Mouse (Mus musculus) ZHBTc4 (cell line): Measurements from ENCODE around the gene Pdss2.
A peak's percentile ranks its signal among the peaks of the same experiment; 100 is the strongest.

Experiments
- DNase-seq: peaks from one replicate; pipeline ENCODE4 v3.0.0-alpha.2; 2011; ENCODE audit warnings: low read depth, low spot score

The Pdss2 gene

DNA sequence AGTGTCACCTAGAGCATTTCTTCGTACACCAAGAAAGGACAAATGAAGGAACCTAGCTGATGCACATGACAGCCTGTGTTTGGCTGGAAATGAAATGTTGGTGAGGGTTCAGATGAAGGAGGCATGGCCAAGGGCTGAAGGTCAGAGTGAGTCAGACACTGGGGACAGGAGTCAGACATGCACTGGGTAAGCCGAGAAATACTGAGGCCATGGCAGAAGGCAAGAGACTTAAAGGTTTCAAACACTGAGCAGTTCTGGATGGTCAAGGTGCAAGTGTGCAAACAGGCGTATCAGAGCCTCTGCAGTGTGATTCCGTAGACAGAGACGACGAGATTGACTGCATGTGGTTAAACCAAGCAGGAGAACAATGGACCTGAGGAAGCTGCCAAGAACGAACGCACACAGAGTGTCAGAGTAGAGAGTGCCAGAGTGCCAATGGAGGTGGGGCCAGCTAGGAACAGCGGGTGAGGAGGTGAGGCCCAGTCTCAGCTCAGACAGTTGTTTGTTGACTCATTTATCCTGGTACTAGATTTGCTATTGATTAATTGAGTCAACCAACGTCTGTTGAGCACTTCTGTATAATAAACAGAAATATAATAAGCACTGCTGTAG, 89.6 kb downstream of the Pdss2 start:
- DNase-seq, result no peak

DNA sequence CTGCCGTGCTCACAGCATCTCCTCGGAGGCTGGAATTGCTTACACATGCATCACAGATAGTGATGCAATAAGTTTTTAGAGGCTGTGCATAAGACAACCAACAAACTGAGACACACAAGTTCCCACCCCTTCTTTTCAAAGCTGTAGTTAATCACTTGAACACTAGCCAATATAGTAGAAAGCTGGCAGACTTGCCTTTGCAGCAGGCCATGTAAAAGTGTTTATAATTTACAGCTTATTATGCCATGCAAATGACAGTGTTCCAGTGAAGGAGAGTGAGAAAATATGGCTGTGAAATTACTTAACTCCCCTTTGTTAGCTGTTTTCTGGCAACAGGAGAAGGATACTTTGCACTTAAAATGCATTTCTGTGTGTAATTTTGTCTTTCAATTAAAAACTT, 90.9 kb downstream of the Pdss2 start:
- DNase-seq, result no peak

DNA sequence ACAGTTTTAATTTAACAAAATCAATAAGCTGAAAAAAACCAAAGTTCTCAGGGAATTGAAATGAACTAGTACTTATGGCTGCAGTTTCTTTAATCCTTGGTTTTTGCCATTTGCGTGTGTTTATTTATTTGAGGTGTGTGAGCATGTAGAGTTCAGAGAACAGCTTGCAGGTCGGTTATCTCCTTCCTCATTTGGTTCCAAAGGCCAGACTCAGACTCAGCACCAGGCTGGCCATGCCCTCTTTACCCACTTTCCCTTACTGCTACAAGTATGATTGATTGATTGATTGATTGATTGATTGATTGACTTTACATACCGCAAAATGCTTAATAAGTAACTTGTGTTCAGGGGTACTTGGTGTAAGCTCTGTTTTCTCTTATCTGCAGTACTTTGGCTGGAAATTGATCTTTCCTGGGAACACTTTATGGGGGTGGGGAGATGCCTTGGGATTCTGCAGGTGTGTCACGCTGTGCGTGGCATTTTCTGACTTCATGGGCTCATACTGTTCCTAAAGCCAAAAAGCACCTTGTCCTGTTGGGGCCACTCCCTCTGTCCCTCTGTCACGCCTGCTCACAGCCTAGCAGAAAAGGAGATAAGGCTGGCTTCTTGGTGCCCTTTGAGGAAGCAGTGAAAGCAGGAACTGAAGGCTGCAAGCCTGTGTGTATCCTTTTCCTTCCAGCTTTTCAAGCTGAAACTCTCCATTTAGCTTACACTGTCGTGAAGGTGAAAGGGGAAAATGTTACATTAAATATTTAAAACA, 91.6 kb downstream of the Pdss2 start:
- no peak for DNase-seq

DNA sequence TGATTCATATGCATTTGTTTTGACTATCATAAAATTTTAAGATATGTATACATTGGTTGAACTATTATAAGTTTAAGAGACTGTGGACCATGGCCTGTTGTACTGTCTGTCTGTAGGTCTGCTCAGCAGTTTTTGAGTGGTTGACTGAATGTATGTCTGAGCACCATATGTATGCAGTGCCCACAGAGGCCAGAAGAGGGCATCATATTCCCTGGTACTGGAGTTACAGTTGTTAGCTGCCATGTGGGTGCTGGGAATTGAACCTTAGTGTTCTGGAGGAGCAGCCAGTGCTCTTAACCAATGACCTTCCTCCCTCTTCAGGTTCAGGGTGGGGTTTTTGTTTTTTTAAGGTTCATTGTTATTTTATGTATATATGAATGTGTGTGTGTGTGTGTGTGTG, 93.9 kb downstream of the Pdss2 start:
- peak; percentile 53 for DNase-seq

DNA sequence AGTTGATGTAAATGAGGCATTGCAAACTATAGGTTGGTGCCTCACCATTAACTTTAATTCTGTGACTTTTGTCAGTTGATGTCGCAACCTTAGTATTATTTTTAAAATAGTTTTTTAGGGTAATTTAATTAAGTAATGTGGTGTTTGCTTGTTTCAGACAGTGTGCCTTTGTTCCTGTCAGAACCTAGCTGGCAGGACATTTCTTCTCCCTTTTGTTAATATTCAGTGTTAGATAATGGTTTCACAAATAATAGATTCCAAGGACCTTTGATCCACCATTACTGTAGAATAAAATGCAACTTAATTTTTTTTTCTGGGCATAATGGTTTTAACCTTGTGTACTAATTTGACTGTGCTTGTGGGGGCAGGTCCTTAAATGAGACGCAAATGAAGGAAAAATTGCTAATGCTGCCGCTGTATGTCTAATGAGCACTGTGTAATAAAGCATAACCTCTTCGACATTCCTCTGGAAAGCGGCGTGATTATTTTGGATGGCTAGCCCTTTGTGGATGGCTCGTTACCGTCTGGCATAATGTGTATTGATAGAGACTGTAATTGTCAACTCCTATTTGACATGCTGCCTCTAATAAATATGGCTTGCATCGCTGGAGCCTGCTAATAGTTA, 96.2 kb downstream of the Pdss2 start:
- DNase-seq, result no peak

DNA sequence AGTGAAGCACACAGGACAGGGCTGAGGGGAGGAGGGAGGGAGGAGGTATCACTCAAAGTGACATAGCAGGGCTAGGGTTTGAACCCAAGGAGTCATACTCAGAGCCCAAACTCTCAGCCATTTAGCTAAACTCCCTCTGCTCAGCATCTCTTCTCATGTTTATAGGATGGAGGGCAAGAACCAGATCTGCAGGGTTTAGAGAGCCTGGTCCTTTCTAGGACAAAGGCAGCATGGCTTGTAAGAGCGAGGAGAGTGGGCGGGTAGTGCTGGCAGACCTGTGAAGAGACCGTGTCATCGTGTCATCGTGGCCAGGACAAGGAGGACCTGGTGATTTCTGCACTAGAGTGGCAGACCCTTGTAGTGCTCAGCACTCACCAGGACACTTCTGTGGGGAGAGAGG, 99.7 kb downstream of the Pdss2 start:
- no peak for DNase-seq

DNA sequence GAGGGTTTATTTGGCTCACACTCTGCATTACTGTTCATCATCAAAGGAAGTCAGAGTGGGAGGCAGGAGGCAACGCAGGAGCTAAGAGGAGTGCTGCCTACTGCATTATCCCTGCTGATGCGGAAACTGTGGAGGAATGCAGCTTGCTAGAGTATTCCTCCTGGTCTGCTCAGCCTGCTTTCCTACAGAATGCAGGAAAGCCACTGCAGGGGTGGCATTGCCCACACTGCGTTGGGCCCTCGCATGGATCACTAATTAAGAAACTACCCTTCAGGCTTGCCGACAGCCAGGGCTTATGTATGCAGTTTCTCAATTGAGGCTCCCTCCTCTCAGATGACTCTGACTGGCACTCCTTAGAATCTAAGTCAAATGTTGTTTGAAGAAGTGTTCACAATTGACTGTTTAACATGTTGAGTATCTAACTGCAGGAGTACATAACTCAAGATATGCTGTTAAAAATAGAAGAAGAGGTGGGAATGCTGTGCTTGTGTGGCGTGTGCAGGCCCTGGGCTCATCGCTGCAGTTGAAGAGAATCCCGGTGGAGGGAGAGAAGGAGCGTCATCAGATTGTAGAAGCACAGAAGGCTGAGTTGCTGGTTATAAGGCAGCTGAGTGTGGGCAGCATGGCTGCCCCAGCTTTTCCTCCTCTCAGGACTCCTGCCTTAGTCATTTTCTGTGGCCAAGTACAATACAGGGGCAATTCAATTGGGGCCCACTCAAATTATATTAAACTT, 101.3 kb downstream of the Pdss2 start:
- DNase-seq, result no peak

DNA sequence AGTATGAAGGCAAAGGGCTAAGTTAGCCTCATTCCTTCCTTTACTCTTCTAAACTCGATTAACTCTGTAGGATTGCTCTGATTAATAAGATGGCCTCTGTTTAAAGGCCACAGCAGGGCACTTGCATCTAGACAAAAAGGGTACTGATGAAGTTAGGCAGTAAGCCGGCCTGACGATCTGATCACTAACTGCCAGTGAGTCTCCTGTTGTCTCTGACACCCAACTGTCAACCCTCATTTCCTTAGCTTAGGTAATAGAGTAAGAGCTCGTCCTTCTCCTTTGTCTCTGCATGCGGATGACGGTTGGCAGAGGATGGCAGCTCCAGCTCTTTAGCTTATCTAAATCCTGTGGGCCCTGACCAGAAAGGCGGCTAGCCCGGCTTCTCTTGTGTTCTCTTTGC, 102.1 kb downstream of the Pdss2 start:
- DNase-seq, result no peak

DNA sequence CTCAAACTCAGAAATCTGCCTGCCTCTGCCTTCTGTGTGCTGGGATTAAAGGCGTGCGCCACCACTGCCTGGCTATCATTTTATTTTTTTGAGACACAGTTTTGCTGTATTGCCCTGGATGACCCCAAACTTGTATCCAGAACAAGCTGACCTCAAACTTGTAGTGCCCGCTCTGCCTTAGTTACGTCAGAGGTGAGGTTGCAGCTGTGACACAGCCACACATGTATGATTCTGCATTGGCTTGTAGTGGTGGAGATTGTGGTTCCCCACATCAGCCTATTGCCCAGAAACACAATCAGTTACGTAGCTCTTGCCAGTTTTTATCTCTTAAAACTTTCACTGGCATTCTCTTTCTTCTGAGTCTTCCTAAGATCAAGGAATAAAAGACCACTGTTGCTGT, 108.5 kb downstream of the Pdss2 start:
- DNase-seq, result no peak

DNA sequence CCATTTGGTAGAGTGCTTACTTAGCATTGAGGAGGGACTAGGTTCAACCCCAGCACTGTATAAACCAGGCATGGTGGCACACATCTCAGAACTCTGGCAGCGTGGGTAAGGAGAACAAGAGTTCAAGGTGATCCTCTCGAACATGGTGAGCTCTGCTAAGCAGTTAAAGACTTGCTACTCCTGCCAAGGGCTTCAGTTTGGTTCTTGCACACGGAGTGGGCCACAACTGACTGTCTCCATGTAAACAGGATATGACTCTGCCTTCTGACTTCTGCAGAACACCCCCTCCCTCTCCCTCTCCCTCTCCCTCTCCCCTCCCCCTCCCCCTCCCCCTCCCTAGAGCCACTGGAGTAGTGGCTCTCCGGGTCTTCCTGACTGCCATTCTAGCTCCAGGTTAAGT, 109.4 kb downstream of the Pdss2 start:
- no peak for DNase-seq

DNA sequence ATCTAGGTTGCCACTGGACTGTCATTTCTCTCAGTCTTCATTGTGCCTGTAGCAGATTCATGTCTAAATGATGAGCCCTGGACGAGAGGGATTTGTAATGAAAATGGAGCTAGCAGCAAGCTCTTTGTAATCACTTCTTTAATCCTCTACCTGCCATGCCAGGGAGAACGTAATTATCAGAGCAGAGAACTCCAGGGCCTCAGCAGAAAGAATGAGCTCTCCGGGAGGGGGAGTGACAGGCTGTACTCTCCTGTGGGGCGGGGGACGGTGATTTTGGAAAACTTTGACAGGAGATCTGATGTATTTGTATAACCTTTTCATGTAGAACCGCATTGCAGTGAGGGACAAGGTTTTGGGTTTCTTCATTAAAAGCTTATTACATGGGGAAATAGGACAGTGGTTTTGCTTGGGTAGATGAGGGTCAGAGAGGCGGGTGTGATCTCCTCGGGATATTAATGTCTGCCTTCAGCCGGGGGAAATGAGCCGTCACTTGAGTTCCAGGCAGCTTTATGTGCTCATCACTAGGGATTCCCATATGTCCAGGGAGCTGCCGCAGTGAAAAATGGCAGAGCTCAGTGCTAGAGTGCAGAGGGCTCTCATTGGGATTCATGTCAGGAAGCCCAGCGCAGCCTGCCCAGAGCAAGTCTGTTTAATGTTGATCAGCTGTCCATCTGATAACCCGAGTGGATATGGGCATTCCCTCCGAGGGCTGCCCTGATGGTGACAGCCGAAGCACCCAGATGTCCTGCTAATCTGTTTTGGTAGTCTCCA, 110.8 kb downstream of the Pdss2 start:
- DNase-seq, result no peak

DNA sequence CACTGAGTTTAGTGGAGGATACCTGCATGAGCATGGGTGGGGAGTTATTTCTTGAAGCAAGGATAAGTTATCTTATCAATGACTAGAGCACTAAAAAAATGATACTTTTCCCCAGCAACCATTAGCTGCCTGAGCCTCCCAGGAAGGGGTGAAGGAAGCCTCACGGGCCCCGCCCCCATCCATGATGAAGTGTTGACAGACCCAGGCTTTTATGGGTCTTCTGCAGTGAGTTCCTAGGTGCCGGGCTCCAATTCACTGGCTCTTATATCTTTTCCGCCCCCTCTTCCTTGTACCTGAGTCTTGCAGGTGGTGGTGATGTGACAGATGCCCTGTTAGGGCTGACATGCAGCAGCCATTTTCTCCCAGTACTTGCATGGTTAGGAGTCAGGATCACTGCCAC, 114.6 kb downstream of the Pdss2 start:
- no peak for DNase-seq

DNA sequence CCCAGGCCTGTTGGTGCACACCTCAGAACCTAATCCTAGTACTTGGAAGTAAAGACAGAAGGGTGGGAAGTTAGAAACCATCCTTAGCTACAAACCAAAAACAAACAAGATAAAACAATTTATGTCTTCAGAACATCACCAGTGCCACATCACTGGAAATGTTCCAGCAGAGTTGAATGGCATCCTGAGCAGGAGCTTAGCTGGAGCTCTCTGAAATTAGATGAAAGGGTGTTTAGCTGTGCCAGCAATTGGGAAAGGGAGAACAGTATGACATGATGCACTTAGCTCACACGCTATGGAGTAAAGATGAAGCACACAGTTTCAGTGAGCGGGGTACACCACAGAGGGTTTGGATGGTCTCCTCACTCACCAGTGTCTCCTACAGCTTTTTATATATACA, 115.8 kb downstream of the Pdss2 start:
- no peak for DNase-seq

DNA sequence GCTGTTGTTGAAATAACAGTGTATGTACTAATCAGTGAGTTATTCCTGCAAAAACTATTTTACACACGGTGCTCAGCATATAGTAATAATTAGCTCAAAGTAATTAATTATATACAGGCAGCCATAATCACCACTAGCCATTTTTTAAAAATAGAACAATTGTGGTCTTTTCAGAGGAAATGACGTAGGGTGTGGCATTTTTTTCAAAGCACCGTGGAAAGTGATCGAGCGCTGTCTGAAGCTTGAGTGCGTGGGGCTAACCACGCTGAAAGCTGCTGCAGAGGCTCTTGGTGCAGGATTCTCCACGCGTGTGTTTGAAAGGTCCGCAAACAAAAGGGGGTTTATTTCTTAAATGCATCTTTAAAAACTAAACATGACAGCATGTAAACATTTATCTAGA, 118.5 kb downstream of the Pdss2 start:
- no peak for DNase-seq

DNA sequence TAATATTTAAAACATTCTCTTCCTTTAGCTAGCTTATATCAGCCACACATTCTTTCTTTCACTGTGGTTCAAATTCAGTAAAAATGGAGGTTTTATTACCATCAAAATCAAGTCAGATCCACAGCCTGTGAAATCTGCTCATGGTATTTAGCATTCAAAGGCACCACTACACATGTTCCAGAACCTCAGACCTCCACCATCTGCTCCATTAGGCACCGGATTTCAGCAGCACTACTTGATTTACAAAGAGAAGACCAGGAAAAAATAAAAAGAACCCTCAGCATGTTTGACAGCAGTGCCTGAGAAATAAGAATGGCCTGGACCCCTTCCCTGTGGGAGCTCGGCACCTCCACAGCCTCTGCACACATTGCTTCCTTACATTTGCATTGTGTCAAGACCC, 128.4 kb downstream of the Pdss2 start:
- DNase-seq, result no peak

DNA sequence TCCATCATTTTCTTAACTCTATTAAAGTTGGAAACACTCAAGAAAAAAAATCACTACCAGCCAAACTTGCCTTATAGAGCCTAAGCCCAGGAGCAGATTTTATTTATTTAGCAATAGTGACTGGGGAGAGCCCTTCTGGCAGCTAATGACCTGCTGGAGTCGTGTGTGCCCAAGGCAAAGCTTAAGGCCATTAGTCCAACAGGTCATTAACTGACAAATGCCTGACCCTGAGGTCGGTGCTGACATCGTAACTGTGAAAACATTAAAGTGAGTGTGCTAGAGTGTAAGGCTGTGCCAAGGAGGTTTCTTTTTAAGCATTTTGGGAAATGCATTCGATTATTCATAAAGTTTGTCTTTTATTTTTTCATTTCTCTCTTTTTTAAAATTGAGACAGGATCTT, 136.6 kb downstream of the Pdss2 start:
- DNase-seq, result no peak

DNA sequence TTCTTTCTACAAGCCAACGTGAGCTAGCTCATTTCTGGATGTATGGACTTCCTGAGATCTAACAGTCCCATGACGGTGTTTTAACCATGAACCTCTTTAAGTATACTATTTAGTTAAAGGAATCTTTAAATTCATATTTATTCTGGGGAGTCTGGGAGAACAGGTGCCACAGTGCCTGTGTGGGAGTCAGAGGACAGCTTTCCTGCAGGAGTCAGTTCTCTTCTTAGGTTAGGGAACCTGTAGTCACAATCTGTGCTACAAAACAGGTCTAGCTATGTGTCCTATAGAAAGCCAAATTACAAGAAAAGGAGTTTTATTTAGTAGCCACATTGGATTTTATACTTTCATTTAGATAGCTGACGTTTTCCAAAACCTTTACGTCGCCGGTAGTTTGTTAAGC, 141.7 kb downstream of the Pdss2 start:
- DNase-seq, result no peak

DNA sequence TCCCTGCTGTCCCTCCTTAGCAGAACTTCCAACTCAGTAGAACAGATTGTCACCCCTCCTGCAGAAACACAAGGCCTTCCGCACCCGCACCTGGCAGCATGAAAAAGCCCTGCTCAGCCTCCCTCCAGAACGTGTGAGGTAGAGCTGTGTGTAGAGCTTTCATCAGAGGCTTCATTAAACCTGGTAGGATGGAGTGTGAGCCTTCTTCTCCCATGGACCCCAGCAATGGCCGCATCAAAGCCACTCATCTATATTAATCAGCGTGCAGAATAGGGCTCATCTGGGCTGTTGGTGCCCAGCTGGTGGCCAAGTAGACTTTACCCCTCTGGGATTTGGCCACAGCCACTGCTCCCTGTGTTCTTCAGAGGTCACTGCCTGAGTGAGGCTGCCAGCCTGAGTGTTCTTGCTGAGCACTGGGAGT, 142.2 kb downstream of the Pdss2 start:
- DNase-seq, result no peak

DNA sequence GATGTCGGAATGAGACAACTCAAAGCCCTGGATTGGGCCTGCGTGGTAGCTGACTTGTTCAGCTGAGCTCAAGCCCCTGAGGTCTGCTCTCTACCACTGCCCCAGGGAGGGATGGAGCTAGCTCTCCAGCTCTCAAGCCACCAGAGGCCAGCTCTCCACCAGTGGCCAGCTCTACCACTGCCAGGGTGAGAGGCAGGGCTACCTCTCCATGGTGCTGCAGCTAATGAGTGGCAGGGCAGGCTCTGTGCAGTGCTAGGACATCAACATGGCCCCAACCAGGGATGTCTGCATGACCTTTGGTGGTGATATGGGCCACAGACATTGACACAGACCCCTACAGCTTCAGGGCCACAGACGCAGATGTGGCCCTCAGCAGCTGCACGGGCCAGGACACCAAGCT, 144.6 kb downstream of the Pdss2 start:
- DNase-seq, result no peak

DNA sequence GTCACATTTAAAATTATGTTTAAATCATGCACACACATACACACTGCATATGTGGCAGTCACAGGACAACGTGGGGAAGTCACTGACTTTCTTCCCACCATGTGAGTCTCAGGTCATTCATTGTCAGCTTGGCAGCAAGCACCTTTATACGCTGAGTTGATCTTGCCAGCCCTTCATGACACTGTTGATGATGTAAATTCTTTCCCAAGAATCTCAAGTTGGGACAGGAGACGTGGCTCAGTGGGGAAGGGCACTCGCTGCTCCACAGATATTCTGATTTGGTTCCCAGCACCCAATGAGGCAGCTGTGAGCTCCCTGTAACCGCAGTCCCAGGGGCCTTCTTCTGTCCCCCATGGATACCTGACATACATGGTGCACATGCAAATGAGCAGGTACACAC, 147.3 kb downstream of the Pdss2 start:
- DNase-seq, result no peak

DNA sequence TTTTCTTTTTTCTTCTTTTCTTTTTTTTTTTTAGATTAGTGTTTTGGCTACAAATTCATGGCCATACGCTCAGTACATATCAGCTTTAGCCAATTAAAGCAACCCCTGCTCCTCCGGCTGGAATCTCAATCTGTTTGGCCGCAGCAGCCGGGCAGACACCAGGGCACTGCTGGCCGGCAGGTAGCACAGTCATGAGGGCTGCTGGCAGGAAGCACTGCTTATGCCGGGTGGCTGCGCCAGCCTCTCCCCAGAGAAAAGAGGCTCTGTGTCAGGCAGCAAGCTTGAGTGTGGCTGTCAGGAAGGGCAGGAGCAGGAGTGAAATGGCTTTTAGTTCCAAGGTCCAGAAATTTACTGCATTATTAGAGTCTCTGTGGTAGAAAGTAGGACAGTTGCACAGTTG, 151.0 kb downstream of the Pdss2 start:
- peak; percentile 18 for DNase-seq

DNA sequence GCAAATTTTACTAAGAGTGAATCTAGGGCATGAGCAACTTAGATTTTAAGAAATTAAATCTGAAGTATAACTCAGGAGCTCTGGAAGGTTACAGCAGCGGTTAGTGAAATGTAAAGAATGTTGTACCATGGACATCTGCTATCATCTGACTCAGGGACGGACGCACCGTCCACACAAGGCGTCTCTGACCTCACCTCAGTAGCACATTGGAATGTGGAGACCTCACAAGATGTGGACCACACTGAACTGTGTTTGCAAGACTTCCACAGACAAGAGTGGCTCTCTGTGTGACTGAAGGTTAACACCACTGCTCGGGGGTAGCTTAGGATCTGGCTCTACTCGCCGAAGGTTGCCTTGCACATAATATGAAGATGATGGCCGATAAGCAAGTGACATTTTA, 151.7 kb downstream of the Pdss2 start:
- no peak for DNase-seq
